Mouse (Mus musculus) cerebellum, adult 2 months (tissue): Measurements from ENCODE around the gene Spaca9.

ENCODE experiments used
- CTCF ChIP-seq: fragments of 200-500 bp; IDR thresholded peaks from 2 replicates; pipeline ENCODE4 v1.5.1; 2011; ENCODE audit warnings: low read depth, mild to moderate bottlenecking, control low read depth, low read length, moderate library complexity, borderline replicate concordance; ENCODE audit not compliant: insufficient read depth
- POLR2A ChIP-seq: fragments of 200-500 bp; IDR thresholded peaks from 2 replicates; pipeline ENCODE4 v1.6.1; 2011; ENCODE audit warnings: low read length, control low read depth, borderline replicate concordance; ENCODE audit not compliant: insufficient read depth

DNA sequence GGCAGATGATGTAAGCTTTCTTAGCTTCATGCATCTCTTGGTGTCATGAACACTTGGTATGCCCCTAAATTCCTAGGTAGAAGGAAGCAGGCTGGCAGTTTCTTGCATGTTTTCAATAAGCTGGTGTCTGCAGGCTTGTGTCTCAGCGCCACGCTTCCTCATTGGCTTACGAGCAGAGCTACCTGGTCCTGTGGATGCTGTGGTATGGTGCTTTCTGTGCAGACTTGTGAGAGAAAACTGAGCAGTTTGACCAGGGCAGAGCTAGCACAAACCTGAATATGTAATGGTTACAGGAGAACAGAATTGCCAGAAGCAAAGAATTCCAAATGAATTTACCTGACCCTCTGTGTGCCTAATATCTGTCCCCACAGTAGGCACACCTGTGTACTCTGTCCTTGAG is 56.4 kb downstream of the Spaca9 start:
- TF ChIP-seq POLR2A: no peak
- no peak for TF ChIP-seq CTCF
